Mouse (Mus musculus): ENCODE data around the gene Klf5.

GRCm38 (mm10) chr14:99280399-99280798, 18.1 kb upstream of the Klf5 start:
- no peak for TF ChIP-seq POLR2A (IDR thresholded peaks at IDR 0.05; ENCODE audit: low read depth, low read length)
- no peak for TF ChIP-seq CTCF (conservative IDR thresholded peaks at IDR 0.05; ENCODE audit: insufficient read depth, insufficient read length, low read depth, low read length)

All from kidney, adult 2 months (tissue).